Mouse (Mus musculus) layer of hippocampus, adult 11-12 months (tissue): ENCODE results near the gene Nhej1.

Source experiments
- DNase-seq: peaks from one replicate; pipeline ENCODE4 v3.0.0; 2022; ENCODE audit warnings: low spot score

Nhej1 gene

GRCm38 (mm10) chr1:75124346-75125321, at the start of gene Nhej1:
Gene Nhej1, minus strand, starts transcription at chr1:75125200.
- DNase-seq: peak; percentile 93

- peak; percentile 96 for DNase-seq
These were observed 43.8 kb upstream of the Nhej1 start, which contains the start of gene Zfand2b for GRCm38 (mm10) chr1:75168472-75169464. Gene Zfand2b, plus strand, starts transcription at chr1:75168646.

- no peak for DNase-seq
These were observed 43.1 kb upstream of the Nhej1 start for GRCm38 (mm10) chr1:75168093-75168471.

- no peak for DNase-seq
These were observed 35.2 kb upstream of the Nhej1 start for GRCm38 (mm10) chr1:75160256-75160617.

DNA sequence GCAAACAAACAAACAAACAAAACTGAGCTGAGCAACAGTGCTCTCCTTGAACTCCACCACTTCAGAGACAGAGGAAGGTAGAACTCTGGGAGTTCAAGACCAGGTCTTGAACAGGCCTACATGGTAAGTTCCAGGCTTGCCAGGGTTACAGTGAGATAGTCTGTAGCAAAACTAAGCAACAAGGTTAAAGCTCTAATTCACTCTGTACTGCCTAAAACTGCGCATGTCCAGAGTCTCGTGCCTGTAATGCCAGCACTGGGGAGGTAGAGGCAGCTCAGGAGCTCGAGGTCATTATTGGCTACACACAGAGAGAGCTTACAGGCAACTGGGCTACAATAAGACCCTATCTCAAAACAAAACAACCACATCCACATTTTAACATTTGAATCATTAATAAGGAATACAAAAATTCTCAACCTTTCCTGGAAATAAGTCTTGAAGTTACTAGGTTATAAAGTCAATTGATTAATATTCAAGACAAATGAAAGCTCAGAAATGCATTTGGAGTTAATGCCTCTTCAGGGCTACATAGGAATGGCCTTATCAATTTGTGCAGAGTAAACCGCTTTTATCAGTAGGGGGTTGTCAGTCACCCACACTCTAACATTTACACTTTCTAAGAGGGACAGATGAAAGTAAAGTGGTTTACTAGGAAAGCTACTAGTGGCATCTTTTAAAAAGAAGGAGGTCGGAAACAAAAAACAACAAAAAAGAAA, 34.7 kb upstream of the Nhej1 start:
- DNase-seq: no peak

- DNase-seq: no peak
These were observed 34.0 kb upstream of the Nhej1 start for GRCm38 (mm10) chr1:75158990-75159389.

- DNase-seq: peak; percentile 1
These were observed 30.8 kb upstream of the Nhej1 start for GRCm38 (mm10) chr1:75155837-75156236.

DNA sequence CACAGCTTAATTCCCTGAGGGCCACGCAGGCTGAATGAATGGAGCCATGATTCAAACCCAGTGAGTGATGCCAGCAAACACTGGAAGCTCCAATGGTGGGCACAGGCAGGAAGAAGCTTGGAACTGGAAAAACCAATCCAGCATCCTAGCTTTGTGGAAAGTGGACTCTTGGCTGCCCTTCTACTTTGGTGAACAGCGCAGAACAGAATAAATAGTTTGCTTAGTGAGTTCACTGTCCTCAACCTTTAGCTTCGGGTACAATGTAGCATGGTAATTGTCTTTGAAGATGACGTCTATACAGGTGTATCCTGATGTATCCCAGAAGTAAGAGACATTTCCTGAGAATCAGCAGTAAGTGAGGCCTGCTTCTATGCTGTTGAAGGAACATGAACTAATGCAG, 23.7 kb upstream of the Nhej1 start:
- no peak for DNase-seq

DNA sequence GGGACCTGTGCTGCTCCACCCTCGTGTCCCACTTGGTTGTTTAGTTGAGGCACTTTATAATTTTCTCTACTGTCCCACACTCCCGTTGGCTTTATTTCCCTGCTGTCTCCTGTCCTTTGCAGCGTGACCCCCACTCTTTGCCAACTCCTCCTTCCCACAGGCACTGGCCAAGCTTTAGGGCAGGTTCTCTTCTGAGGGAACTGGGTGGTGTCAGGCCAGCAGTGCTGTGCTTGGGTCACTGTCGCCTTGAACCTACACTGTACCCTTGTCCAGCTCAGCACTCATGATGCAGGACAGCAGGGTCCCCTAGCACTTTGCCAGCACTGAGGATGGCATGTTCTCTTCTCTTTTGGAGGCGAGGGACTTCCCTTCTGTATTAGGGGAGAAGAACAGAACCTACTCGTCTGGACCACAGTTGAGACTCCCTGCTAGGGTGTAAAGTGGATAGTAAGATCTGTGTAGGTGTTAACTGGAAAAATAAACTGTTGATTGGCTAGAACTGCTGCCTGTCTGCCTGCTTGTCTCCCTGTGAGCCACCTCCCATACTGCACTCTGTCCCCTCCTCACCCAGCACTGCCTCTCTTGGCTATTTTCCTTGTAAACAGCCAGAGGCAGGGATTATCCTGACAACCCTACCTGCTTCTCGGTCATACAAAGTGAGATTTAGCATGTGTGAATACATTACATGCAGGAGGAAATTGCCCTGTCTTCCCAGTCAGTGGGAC, 22.6 kb upstream of the Nhej1 start:
- DNase-seq: no peak

- no peak for DNase-seq
These were observed 20.6 kb upstream of the Nhej1 start for GRCm38 (mm10) chr1:75145589-75145988.

GRCm38 (mm10) chr1:75142301-75143261, 17.6 kb upstream of the Nhej1 start, which contains the start of the genes Cnppd1 and Retreg2:
Gene Cnppd1, minus strand, starts transcription at chr1:75142711.
Gene Retreg2, plus strand, starts transcription at chr1:75142778.
- DNase-seq: peak; percentile 96

DNA sequence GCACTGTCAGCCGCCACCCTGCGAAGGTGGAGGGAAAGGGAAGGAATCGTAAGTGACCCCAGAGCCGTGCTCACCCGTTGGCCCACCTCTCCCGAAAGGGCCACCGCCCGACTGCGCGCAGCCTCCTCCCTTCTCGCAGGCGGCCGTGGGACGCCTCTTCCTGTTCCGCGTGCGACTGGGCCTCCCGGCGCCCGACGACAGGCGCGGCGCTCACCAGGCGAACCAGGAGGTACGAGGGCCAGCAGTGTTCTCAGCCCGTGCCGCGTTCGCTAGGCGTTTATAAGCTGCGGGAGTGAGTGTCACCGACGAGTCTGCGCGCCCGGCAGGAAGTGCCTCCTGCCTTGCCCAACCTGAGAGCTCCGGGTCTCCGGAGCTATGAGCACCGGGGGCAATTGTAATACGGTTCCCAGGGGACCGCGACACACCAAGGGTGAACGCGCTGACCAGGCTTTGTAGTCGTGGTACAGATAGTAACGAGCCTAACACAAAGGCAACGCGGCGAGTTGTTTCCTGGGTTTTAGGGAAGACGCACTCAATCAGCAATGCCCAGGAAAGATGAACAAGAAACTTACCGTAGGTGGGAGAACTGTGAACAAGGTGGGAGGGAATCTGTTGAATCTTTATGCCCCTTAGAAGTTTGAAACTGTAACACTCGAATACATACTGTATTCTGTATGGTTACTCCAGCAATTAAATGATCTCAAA, 16.6 kb upstream of the Nhej1 start:
- DNase-seq: peak; percentile 57

GRCm38 (mm10) chr1:75140601-75141190, 15.7 kb upstream of the Nhej1 start:
- DNase-seq: no peak

DNA sequence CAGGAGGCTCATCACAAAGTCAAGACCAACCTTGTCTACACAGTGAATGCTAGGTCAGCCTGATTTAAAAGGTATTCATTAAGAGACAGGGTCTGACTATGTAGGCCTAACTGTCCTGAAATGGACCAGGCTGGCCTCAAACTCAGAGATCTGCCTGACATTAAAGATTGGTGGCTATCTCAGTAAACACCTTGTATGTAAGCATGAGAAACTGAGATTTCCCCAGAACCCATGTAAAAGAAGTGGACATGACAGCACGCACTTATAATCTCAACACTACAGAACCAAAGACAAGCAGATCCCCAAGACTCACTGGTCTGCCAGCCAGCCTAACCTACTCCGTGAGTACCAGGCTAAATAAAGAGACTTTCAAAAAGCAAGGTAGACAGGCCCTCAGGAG, 13.4 kb upstream of the Nhej1 start:
- no peak for DNase-seq

DNA sequence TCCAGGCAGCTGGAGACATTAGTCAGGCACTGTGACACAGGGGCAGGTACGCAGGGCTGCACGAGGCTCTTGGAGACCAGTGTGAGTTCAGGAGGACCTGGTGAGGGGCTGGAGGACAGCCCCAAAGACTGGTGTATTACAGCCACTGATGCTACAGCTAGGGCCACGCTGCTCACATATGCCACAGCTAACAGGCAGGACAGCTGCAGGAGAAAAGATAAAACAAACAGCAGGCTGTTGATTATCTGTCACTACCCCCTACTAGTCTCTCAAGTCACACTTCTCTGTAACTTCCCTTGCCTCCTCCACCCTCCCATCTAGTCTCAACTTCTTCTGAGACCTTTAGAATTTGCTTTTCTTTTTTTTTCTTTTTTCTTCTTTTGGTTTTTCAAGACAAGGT, 11.7 kb upstream of the Nhej1 start:
- no peak for DNase-seq

GRCm38 (mm10) chr1:75136293-75136692, 11.3 kb upstream of the Nhej1 start:
- DNase-seq: no peak

GRCm38 (mm10) chr1:75133421-75134207, 8.6 kb upstream of the Nhej1 start, which contains the start of gene Slc23a3:
Gene Slc23a3, minus strand, starts transcription at chr1:75133890.
- no peak for DNase-seq

DNA sequence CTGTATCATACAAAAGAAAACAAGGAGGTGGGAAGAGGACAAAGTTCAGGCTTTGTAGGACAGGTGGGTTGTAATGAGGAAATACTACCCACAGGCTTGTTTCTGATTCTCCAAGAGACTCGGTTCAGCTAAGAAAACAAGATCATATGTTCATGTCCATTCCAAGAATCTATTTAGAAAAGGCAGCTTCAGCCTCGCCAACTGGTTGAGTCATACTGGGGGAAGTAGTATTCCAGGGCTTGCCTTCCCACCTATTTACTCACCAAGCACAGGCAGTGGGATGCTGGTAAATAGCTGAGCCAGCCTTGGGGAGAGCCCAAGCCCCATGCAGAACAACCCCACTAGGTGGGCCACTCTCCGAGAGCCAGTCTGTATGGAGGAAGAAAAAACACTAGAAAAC, 3.6 kb upstream of the Nhej1 start:
- no peak for DNase-seq
